Mouse (Mus musculus): ENCODE measurements around the gene Olfm2.

DNA sequence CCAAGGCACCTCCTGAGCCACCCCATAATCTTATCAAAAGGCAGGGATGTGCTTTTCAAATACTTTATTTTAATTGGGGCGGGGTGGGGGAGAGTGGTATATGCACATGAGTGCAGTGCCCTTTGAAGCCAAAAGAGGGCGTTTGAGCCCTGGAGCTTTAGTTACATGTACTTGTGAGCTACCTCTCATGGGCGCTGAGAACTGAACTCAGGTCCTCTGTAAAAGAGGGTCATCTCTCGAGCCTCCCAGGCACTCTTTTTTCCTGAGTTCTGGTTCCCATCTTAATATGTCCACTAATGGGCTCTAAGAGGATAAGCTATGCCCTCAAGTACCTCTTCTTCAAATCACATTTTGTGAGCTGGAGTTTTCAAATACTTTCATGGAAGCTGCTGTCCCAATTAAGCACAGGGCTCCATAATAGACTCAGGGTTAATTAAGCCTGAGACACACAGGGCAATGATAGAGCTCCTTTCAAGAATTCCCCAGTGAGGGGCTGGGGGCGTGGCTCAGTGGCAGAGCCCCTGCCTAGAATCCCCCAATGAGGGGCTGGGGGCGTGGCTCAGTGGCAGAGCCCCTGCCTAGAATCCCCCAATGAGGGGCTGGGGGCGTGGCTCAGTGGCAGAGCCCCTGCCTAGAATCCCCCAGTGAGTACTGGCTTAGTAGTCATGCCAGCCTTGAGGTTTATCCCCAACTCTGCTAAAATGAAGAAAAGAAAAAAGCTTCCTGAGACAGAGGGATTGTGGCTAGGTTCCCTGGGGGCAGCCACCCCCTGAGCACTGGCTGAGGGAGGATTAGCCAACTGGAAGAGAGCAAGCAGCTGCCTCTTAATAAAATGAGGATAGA is 64.4 kb downstream of the Olfm2 start:
- TF ChIP-seq EP300 (IDR thresholded peaks at IDR 0.05; ENCODE audit: low read depth): no peak
- TF ChIP-seq CTCF (IDR thresholded peaks at IDR 0.05; ENCODE audit: low read depth): no peak

All from liver, postnatal 0 days (tissue).